Mouse (Mus musculus) forebrain, embryonic 16.5 days (tissue): Measurements from ENCODE around the gene Ren1. TPM values are rescaled to one million over a fixed set of nuclear protein-coding genes. Genes with fewer than 3 reads are reported as not detected.

Experiments
- ATAC-seq: fragments of 200-750 bp; cut with Nextera tagmentation; 2 replicates; pipeline ENCODE4 v1.8.0; 2017; ENCODE audit warnings: mild to moderate bottlenecking, moderate library complexity
- H3K27ac ChIP-seq: fragments of 300-500 bp; sonication (generic); 2 replicates; pipeline ENCODE4 v1.5.1; 2014; ENCODE audit warnings: low read length, control low read depth
- H3K27me3 ChIP-seq: fragments of 300-500 bp; sonication (generic); replicated peaks from 2 replicates; pipeline ENCODE4 v1.6.1; 2014; ENCODE audit warnings: low read length; ENCODE audit not compliant: control insufficient read depth, insufficient read depth
- H3K36me3 ChIP-seq: fragments of 300-500 bp; sonication (generic); 2 replicates; pipeline ENCODE4 v1.6.1; 2014; ENCODE audit not compliant: control insufficient read depth, insufficient read depth
- H3K4me1 ChIP-seq: fragments of 300-500 bp; sonication (generic); replicated peaks from 2 replicates; pipeline ENCODE4 v1.6.1; 2014; ENCODE audit warnings: low read length; ENCODE audit not compliant: control insufficient read depth, insufficient read depth
- H3K4me2 ChIP-seq: fragments of 300-500 bp; sonication (generic); 2 replicates; pipeline ENCODE4 v1.6.1; 2014; ENCODE audit warnings: mild to moderate bottlenecking, low read length, control low read depth
- H3K4me3 ChIP-seq: fragments of 300-500 bp; sonication (generic); replicated peaks from 2 replicates; pipeline ENCODE4 v1.5.1; 2014; ENCODE audit warnings: mild to moderate bottlenecking, low read length, control low read depth
- H3K9ac ChIP-seq: fragments of 300-500 bp; sonication (generic); replicated peaks from 2 replicates; pipeline ENCODE4 v1.6.1; 2014; ENCODE audit warnings: low read depth, low read length, control low read depth
- H3K9me3 ChIP-seq: fragments of 300-500 bp; sonication (generic); 2 replicates; pipeline ENCODE4 v1.6.1; 2016; ENCODE audit warnings: low read length; ENCODE audit not compliant: control insufficient read depth
- WGBS: fragments of 180-500 bp; shearing (Covaris S2); extraction: QIAGEN DNeasy Blood & Tissue Kit; methylation state at CpG from one replicate; pipeline ENCODE4 v1.1.7; 2014; 5-methylcytosine and 5-hydroxymethylcytosine counted together
- polyA plus RNA-seq: library from polyadenylated mRNA; unstranded; fragments of >200 nt; fragmentation: Nextera tagmentation; extraction: Ambion mirVana; gene quantifications from 2 replicates; pipeline ENCODE4 v1.2.1, GENCODE M21; 2015

The Ren1 gene
- polyA plus RNA-seq, 1 experiment from 2014 or later, result not detected

DNA sequence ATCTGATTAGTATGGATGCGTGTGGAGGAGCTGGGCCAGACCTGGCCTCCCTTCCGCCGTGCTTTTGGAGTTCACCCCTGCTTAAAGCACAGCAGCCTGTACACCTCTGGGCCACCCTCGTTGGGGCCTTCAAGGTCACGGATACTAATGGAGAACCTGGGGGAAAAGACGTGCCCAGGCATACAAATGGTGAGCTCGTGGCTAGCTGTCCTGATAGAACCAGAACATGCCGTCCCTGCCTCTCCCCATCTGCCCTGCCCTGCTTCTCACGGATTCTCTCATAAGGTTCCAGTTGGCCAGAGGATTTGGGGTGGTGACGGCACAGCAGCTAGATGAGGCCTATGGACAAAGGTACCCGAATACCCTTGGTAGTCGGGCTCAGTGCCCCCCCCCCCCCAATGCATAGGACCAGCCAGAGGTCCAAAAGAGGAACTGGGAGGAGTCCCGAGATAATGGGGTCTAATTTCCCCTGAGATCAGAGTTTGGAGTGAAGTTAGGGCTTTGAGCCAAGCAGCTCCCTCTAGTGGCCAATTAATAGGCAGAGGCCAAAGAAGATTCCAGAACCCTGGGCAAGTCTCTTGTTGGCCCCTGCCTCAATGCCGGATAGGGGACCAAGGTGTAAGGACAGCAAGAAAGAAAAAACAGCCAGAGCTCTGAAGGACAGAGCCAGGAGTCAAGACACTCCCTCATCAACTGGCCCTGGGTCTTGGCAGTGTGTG is 30.2 kb downstream of the Ren1 start:
- no peak overlapping the region for H3K4me3 ChIP-seq
- peaks cover 4% of the 10 kb centered on the region; the same call in 1 of the 2 replicates for H3K4me1 ChIP-seq
- 67% methylated on average over 14 of the region's 14 CpGs for WGBS
- no peaks in the 10 kb centered on the region for H3K27me3 ChIP-seq
- no peak overlapping the region for H3K27ac ChIP-seq
- no peak overlapping the region for H3K9ac ChIP-seq
- H3K9me3 ChIP-seq, result no peaks in the 10 kb centered on the region
- H3K4me2 ChIP-seq, result no peak overlapping the region
- ATAC-seq, result no peak
- H3K36me3 ChIP-seq, result no peaks in the 10 kb centered on the region

DNA sequence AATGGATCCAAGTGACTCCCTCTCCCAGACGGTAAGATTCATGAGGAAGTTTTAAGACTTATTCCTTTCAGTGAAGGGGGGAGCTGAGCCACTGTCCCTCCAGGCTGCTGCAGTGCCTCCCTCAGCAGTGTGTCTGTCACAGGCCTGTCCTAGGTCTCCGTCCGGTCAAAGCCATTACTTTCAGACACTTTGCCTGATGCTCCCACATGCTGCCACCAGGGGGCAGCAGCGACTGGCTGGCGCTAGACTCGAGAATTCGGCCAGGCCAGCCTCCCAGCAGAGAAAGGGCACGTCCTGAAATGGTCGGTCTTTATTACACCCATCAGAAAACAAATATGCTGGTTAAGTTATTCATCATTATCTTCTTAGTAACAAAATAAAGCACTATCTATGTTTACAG is 31.7 kb downstream of the Ren1 start:
- WGBS, result 4% methylated on average over 9 of the region's 9 CpGs
- 0 out of 2 replicates have a peak, but pooled peaks have one; percentile 8 for ATAC-seq
- Histone ChIP-seq H3K4me3 (no peak overlapping the region), H3K36me3 (no peaks in the 10 kb centered on the region), H3K27me3 (no peaks in the 10 kb centered on the region), H3K4me1 (peaks cover 10% of the 10 kb centered on the region; the same call in 1 of the 2 replicates), H3K9me3 (no peaks in the 10 kb centered on the region), H3K9ac (no peak overlapping the region), H3K27ac (no peak overlapping the region), H3K4me2 (no peak overlapping the region)

DNA sequence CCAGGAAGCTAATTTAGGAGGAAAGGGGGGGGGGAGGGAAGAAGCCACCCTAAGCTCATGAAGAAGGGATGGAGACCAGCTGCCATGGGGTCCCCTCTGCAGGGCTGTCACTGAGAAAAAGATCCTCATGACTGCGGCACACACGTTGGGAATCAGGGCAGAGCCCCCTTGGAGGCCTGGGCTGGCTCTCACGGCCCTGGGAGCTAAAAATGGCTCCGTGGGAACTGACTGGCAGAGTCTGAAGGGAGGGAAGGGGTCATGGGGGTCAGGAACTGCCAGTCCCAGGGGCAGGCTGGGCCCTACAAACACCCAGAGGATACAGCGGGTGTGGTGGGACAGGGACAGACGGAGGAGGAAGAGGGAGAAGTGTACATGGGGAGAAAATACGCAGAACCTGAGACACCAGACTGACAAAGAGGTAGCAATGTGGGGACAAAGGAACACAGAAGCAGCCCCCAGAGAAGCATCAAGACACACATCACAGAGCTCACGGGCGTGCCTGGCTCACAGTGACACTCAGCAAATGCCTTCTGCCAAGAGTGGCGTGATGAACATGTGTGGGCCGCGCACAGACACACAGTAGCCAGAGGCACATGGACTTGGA is 32.3 kb downstream of the Ren1 start:
- Histone ChIP-seq H3K4me1 (peaks cover 10% of the 10 kb centered on the region; the same call in 1 of the 2 replicates), H3K4me2 (no peak overlapping the region), H3K27ac (no peak overlapping the region), H3K36me3 (no peaks in the 10 kb centered on the region), H3K9me3 (no peaks in the 10 kb centered on the region), H3K27me3 (no peaks in the 10 kb centered on the region), H3K9ac (no peak overlapping the region), H3K4me3 (no peak overlapping the region)
- WGBS, result 55% methylated on average over 12 of the region's 12 CpGs
- no peak for ATAC-seq

DNA sequence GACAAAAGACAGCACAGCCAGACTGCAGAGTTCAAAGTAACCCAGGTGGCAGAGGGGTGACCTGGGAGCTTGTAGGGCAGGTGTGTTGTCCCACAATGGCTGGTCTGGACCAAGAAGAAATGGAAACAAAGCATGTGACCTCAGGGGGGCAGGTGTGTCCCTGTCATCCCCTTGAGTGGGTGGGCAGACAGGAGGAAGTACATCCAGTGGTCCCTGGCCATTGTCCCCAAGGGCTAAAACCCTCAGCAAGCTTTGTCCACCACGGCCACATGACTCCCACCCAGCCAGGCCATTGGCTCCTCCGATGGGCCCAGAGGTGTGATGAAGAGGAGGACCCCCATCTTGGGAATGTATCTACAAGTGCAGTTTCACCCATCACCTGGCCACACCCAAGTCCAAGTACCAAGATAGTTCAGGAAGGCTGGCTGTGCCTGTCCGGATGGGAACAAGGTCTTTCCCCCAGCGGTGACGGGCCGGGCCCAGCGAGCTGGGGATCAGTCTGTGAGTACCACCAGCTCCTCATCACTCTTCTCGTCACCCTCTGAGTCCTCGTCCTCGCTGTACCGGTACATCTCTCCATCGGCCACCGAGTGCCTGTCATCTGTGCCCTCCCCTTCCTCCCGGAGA is 33.0 kb downstream of the Ren1 start:
- WGBS, result 94% methylated on average over 14 of the region's 14 CpGs
- no peaks in the 10 kb centered on the region for H3K27me3 ChIP-seq
- no peaks in the 10 kb centered on the region for H3K9me3 ChIP-seq
- no peak overlapping the region for H3K4me3 ChIP-seq
- no peak for ATAC-seq
- H3K36me3 ChIP-seq, result no peaks in the 10 kb centered on the region
- H3K9ac ChIP-seq, result no peak overlapping the region
- no peak overlapping the region for H3K27ac ChIP-seq
- H3K4me2 ChIP-seq, result no peak overlapping the region
- H3K4me1 ChIP-seq, result peaks cover 10% of the 10 kb centered on the region; the same call in 1 of the 2 replicates

- H3K27me3 ChIP-seq, result no peaks in the 10 kb centered on the region
- peak; percentile 45 for ATAC-seq
- peaks cover 6% of the 10 kb centered on the region; the same call in 1 of the 2 replicates for H3K4me1 ChIP-seq
- 31% methylated on average over 9 of the region's 9 CpGs for WGBS
- H3K27ac ChIP-seq, result no peak overlapping the region
- no peaks in the 10 kb centered on the region for H3K36me3 ChIP-seq
- no peak overlapping the region for H3K4me3 ChIP-seq
- peak overlapping the region; percentile 6; the same call in 1 of the 2 replicates for H3K4me2 ChIP-seq
- H3K9ac ChIP-seq, result peak overlapping the region; percentile 43
- no peaks in the 10 kb centered on the region for H3K9me3 ChIP-seq
These were observed 35.2 kb downstream of the Ren1 start for GRCm38 (mm10) chr1:133385506-133385905.

- WGBS, result 36% methylated on average over 11 of the region's 11 CpGs
- Histone ChIP-seq H3K27me3 (no peaks in the 10 kb centered on the region), H3K36me3 (no peaks in the 10 kb centered on the region), H3K9ac (peak overlapping the region; percentile 43; the same call in 1 of the 2 replicates), H3K4me1 (peaks cover 6% of the 10 kb centered on the region; the same call in 1 of the 2 replicates), H3K27ac (no peak overlapping the region), H3K4me3 (no peak overlapping the region), H3K9me3 (no peaks in the 10 kb centered on the region), H3K4me2 (no peak overlapping the region)
- ATAC-seq, result no peak
These were observed 35.9 kb downstream of the Ren1 start for GRCm38 (mm10) chr1:133386209-133386608.

GRCm38 (mm10) chr1:133387539-133388268 is 37.4 kb downstream of the Ren1 start:
- no peaks in the 10 kb centered on the region for H3K9me3 ChIP-seq
- H3K4me3 ChIP-seq, result no peak overlapping the region
- H3K9ac ChIP-seq, result no peak overlapping the region
- no peaks in the 10 kb centered on the region for H3K36me3 ChIP-seq
- H3K4me2 ChIP-seq, result no peak overlapping the region
- peaks cover 6% of the 10 kb centered on the region; the same call in 1 of the 2 replicates for H3K4me1 ChIP-seq
- ATAC-seq, result no peak
- H3K27me3 ChIP-seq, result no peaks in the 10 kb centered on the region
- no peak overlapping the region for H3K27ac ChIP-seq
- 67% methylated on average over 19 of the region's 19 CpGs for WGBS

- H3K4me1 ChIP-seq, result peaks cover 17% of the 10 kb centered on the region
- ATAC-seq, result peak; percentile 62
- H3K9me3 ChIP-seq, result no peaks in the 10 kb centered on the region
- WGBS, result 50% methylated on average over 4 of the region's 4 CpGs
- no peaks in the 10 kb centered on the region for H3K27me3 ChIP-seq
- H3K9ac ChIP-seq, result no peak overlapping the region
- H3K4me3 ChIP-seq, result no peak overlapping the region
- no peak overlapping the region for H3K4me2 ChIP-seq
- no peaks in the 10 kb centered on the region for H3K36me3 ChIP-seq
- peak overlapping the region; percentile 13; the same call in 1 of the 2 replicates for H3K27ac ChIP-seq
These were observed 44.4 kb downstream of the Ren1 start for GRCm38 (mm10) chr1:133394702-133395101.

DNA sequence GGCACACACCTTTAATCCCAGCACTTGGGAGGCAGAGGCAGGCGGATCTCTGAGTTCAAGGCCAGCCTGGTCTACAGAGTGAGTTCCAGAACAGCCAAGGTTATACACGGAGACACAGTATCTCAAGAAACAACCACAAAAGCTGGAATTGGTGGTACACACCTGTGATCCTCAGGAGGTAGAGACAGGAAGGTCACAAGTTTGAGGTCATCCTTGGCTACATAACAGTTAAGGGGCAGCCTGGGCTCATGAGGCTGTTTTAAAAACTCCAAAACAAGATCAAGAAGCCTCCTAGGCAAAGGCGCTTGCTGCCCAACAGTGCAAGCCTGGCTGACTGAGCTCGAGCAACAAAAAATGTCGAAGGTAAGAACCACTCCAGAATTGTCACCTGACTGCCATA is 46.4 kb downstream of the Ren1 start:
- Histone ChIP-seq H3K27me3 (no peaks in the 10 kb centered on the region), H3K27ac (no peak overlapping the region), H3K4me1 (peaks cover 17% of the 10 kb centered on the region), H3K9ac (no peak overlapping the region), H3K4me3 (no peak overlapping the region), H3K36me3 (no peaks in the 10 kb centered on the region), H3K4me2 (no peak overlapping the region), H3K9me3 (no peaks in the 10 kb centered on the region)
- 83% methylated on average over 5 of the region's 5 CpGs for WGBS
- ATAC-seq, result no peak
